Mouse (Mus musculus): ENCODE data around the gene Rab3gap2. TPM values are rescaled to one million over a fixed set of nuclear protein-coding genes. Genes with fewer than 3 reads are reported as not detected.
"Not testable (repeated sequence)": the region's sequence is repeated elsewhere in the genome, so short reads cannot be mapped to it uniquely, and the experiment has no call there.

Rab3gap2 gene
- polyA plus RNA-seq, 1 experiment from 2014 or later, result 12.0 TPM

GRCm38 (mm10) chr1:185314546-185314945 lies 110.6 kb downstream of the Rab3gap2 start:
- 91% methylated on average over 4 of the region's 4 CpGs for WGBS
- H3K27ac ChIP-seq (replicated peaks), result no peak overlapping the region
- DNase-seq (ENCODE audit: low spot score) (no peak), ATAC-seq (ENCODE audit: low FRiP score, low TSS enrichment) (no peak)
- no peak for TF ChIP-seq CTCF (IDR thresholded peaks at IDR 0.05; ENCODE audit: low read depth)
- TF ChIP-seq EP300 (optimal IDR thresholded peaks at IDR 0.05), result no peak
- H3K36me3 ChIP-seq (ENCODE audit: control insufficient read depth, insufficient read depth, low read length), result peaks cover 17% of the 10 kb centered on the region; the same call in 1 of the 2 replicates
- H3K4me3 ChIP-seq (ENCODE audit: low read depth, low read length), result no peak overlapping the region
- no peak overlapping the region for H3K9ac ChIP-seq (ENCODE audit: low read length)
- no peaks in the 10 kb centered on the region for H3K27me3 ChIP-seq (ENCODE audit: control insufficient read depth, insufficient read depth, low read length)
- H3K4me1 ChIP-seq (replicated peaks; ENCODE audit: control insufficient read depth, insufficient read depth), result no peaks in the 10 kb centered on the region
- no peaks in the 10 kb centered on the region for H3K9me3 ChIP-seq (ENCODE audit: control insufficient read depth, low read length)
- no peak overlapping the region for H3K4me2 ChIP-seq (replicated peaks; ENCODE audit: low read depth)

- WGBS, result 89% methylated on average over 16 of the region's 16 CpGs
- H3K4me2 ChIP-seq (replicated peaks; ENCODE audit: low read depth), result no peak overlapping the region
- ATAC-seq (ENCODE audit: low FRiP score, low TSS enrichment) (no peak), DNase-seq (ENCODE audit: low spot score) (no peak)
- peaks cover 24% of the 10 kb centered on the region for H3K36me3 ChIP-seq (ENCODE audit: control insufficient read depth, insufficient read depth, low read length)
- no peak overlapping the region for H3K4me3 ChIP-seq (ENCODE audit: low read depth, low read length)
- H3K9ac ChIP-seq (ENCODE audit: low read length), result no peak overlapping the region
- no peaks in the 10 kb centered on the region for H3K27me3 ChIP-seq (ENCODE audit: control insufficient read depth, insufficient read depth, low read length)
- H3K27ac ChIP-seq (replicated peaks), result no peak overlapping the region
- TF ChIP-seq EP300 (optimal IDR thresholded peaks at IDR 0.05), result no peak
- TF ChIP-seq CTCF (IDR thresholded peaks at IDR 0.05; ENCODE audit: low read depth), result no peak
- no peaks in the 10 kb centered on the region for H3K4me1 ChIP-seq (replicated peaks; ENCODE audit: control insufficient read depth, insufficient read depth)
- H3K9me3 ChIP-seq (ENCODE audit: control insufficient read depth, low read length), result no peaks in the 10 kb centered on the region
Observed at GRCm38 (mm10) chr1:185315846-185316568, 112.1 kb downstream of the Rab3gap2 start.

- H3K27ac ChIP-seq (replicated peaks); H3K9me3 ChIP-seq (ENCODE audit: control insufficient read depth, low read length); H3K9ac ChIP-seq (ENCODE audit: low read length); H3K27me3 ChIP-seq (ENCODE audit: control insufficient read depth, insufficient read depth, low read length); ATAC-seq (ENCODE audit: low FRiP score, low TSS enrichment); H3K4me1 ChIP-seq (replicated peaks; ENCODE audit: control insufficient read depth, insufficient read depth); DNase-seq (ENCODE audit: low spot score): not testable (repeated sequence)
- WGBS, result 44% methylated on average over 3 of the region's 3 CpGs
- H3K36me3 ChIP-seq (ENCODE audit: control insufficient read depth, insufficient read depth, low read length), result peaks cover 14% of the 10 kb centered on the region
- peak overlapping the region; percentile 95 for H3K4me3 ChIP-seq (ENCODE audit: low read depth, low read length)
- H3K4me2 ChIP-seq (replicated peaks; ENCODE audit: low read depth), result peak overlapping the region; percentile 83
Observed at GRCm38 (mm10) chr1:185327754-185328345, 123.9 kb downstream of the Rab3gap2 start.

GRCm38 (mm10) chr1:185328721-185329610 lies 125.0 kb downstream of the Rab3gap2 start, which contains the start of gene Iars2:
Iars2 (minus strand) TSS chr1:185329396.
- no peaks in the 10 kb centered on the region for H3K9me3 ChIP-seq (ENCODE audit: control insufficient read depth, low read length)
- H3K4me2 ChIP-seq (replicated peaks; ENCODE audit: low read depth), result peak within 1 kb of the TSS; percentile 83
- peak within 1 kb of the TSS; percentile 97 for H3K27ac ChIP-seq (replicated peaks)
- peak; percentile 81 for ATAC-seq (ENCODE audit: low FRiP score, low TSS enrichment)
- TF ChIP-seq CTCF (IDR thresholded peaks at IDR 0.05; ENCODE audit: low read depth) (no peak), EP300 (optimal IDR thresholded peaks at IDR 0.05) (no peak)
- H3K27me3 ChIP-seq (ENCODE audit: control insufficient read depth, insufficient read depth, low read length), result no peaks in the 10 kb centered on the region
- under 1% methylated on average over 67 of the region's 76 CpGs for WGBS
- H3K4me1 ChIP-seq (replicated peaks; ENCODE audit: control insufficient read depth, insufficient read depth), result no peaks in the 10 kb centered on the region
- peaks cover 4% of the 10 kb centered on the region for H3K36me3 ChIP-seq (ENCODE audit: control insufficient read depth, insufficient read depth, low read length)
- peak within 1 kb of the TSS; percentile 95 for H3K4me3 ChIP-seq (ENCODE audit: low read depth, low read length)
- peak within 1 kb of the TSS; percentile 94 for H3K9ac ChIP-seq (ENCODE audit: low read length)
- peak; percentile 94 for DNase-seq (ENCODE audit: low spot score)

- no peak overlapping the region for H3K4me2 ChIP-seq (replicated peaks; ENCODE audit: low read depth)
- no peaks in the 10 kb centered on the region for H3K4me1 ChIP-seq (replicated peaks; ENCODE audit: control insufficient read depth, insufficient read depth)
- no peak for DNase-seq (ENCODE audit: low spot score)
- no peak for ATAC-seq (ENCODE audit: low FRiP score, low TSS enrichment)
- no peaks in the 10 kb centered on the region; the same call in none of the 2 replicates for H3K36me3 ChIP-seq (ENCODE audit: control insufficient read depth, insufficient read depth, low read length)
- 88% methylated on average over 8 of the region's 8 CpGs for WGBS
- no peaks in the 10 kb centered on the region for H3K9me3 ChIP-seq (ENCODE audit: control insufficient read depth, low read length)
- H3K4me3 ChIP-seq (ENCODE audit: low read depth, low read length), result no peak overlapping the region
- TF ChIP-seq EP300 (optimal IDR thresholded peaks at IDR 0.05) (no peak), CTCF (IDR thresholded peaks at IDR 0.05; ENCODE audit: low read depth) (no peak)
- no peak overlapping the region for H3K9ac ChIP-seq (ENCODE audit: low read length)
- no peaks in the 10 kb centered on the region for H3K27me3 ChIP-seq (ENCODE audit: control insufficient read depth, insufficient read depth, low read length)
- no peak overlapping the region for H3K27ac ChIP-seq (replicated peaks)
Observed at GRCm38 (mm10) chr1:185329851-185330250, 125.9 kb downstream of the Rab3gap2 start.

Data from stomach, postnatal 0 days (tissue).